Mouse (Mus musculus) stomach, postnatal 0 days (tissue): ENCODE results near the gene Plac1. TPM values are rescaled to one million over a fixed set of nuclear protein-coding genes. Genes with fewer than 3 reads are reported as not detected.

Source experiments
- ATAC-seq: fragments of 200-750 bp; cut with Nextera tagmentation; 2 replicates; pipeline ENCODE4 v1.8.0; 2017; ENCODE audit not compliant: low FRiP score, low TSS enrichment
- DNase-seq: peaks from one replicate; pipeline ENCODE4 v3.0.0-alpha.2; 2016; ENCODE audit warnings: low spot score
- H3K27ac ChIP-seq: fragments of 300-500 bp; sonication (generic); replicated peaks from 2 replicates; pipeline ENCODE4 v1.5.1; 2014; ENCODE audit warnings: mild to moderate bottlenecking, control low read depth
- H3K27me3 ChIP-seq: fragments of 300-500 bp; sonication (generic); 2 replicates; pipeline ENCODE4 v1.6.1; 2014; ENCODE audit warnings: low read length; ENCODE audit not compliant: control insufficient read depth, insufficient read depth
- H3K36me3 ChIP-seq: fragments of 300-500 bp; sonication (generic); 2 replicates; pipeline ENCODE4 v1.6.1; 2014; ENCODE audit warnings: low read length, mixed read lengths; ENCODE audit not compliant: control insufficient read depth, insufficient read depth
- H3K4me1 ChIP-seq: fragments of 300-500 bp; sonication (generic); replicated peaks from 2 replicates; pipeline ENCODE4 v1.6.1; 2014; ENCODE audit warnings: antibody characterized with exemption; ENCODE audit not compliant: control insufficient read depth, insufficient read depth
- H3K4me2 ChIP-seq: fragments of 300-500 bp; sonication (generic); replicated peaks from 2 replicates; pipeline ENCODE4 v1.6.1; 2014; ENCODE audit warnings: low read depth, mild to moderate bottlenecking, control low read depth, moderate library complexity
- H3K4me3 ChIP-seq: fragments of 300-500 bp; sonication (generic); 2 replicates; pipeline ENCODE4 v1.5.1; 2014; ENCODE audit warnings: low read depth, low read length, control low read depth
- H3K9ac ChIP-seq: fragments of 300-500 bp; sonication (generic); 2 replicates; pipeline ENCODE4 v1.6.1; 2014; ENCODE audit warnings: mild to moderate bottlenecking, low read length, control low read depth, mixed read lengths
- H3K9me3 ChIP-seq: fragments of 300-500 bp; sonication (generic); 2 replicates; pipeline ENCODE4 v1.6.1; 2016; ENCODE audit warnings: low read length; ENCODE audit not compliant: control insufficient read depth
- CTCF ChIP-seq: IDR thresholded peaks from 2 replicates; pipeline ENCODE4 v1.5.1; 2016; ENCODE audit warnings: antibody characterized with exemption, low read depth, mild to moderate bottlenecking, moderate library complexity
- EP300 ChIP-seq: optimal IDR thresholded peaks from 2 replicates; pipeline ENCODE3; 2016; ENCODE audit warnings: antibody characterized with exemption
- WGBS: fragments of 180-500 bp; shearing (Covaris S2); extraction: QIAGEN DNeasy Blood & Tissue Kit; methylation state at CpG from one replicate; pipeline ENCODE4 v1.1.7; 2014; 5-methylcytosine and 5-hydroxymethylcytosine counted together
- polyA plus RNA-seq: library from polyadenylated mRNA; unstranded; fragments of >200 nt; fragmentation: Nextera tagmentation; extraction: Ambion mirVana; gene quantifications from 2 replicates; pipeline ENCODE4 v1.2.1, GENCODE M21; 2015

The Plac1 gene
- polyA plus RNA-seq, 1 experiment from 2014 or later: 1.2 TPM

DNA sequence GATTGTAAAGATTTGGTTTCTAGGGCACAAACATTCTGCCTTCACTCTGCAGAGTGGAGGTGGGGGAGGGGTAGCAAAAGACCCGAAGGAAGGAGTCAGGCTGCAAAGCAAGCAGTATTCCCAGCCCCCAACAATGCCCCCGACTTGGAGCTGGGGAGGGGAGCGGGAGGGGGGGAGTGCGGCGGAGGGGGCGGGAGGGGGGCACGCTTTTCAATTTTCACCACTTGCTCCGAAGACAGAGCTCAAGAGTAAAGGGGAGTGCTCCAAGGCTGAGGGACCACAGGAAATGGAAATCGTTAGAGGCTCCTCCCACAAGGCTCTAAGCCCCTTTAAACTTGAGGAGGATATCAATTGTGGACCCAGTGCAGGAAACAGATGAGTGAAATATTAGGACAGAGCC, 189.6 kb downstream of the Plac1 start:
- ATAC-seq (no peak), DNase-seq (no peak)
- no peak for TF ChIP-seq EP300
- TF ChIP-seq CTCF: no peak
- Histone ChIP-seq H3K9me3 (no peaks in the 10 kb centered on the region), H3K36me3 (no peaks in the 10 kb centered on the region), H3K4me2 (0 out of 2 replicates have a peak overlapping the region, but pooled peaks have one; percentile 11), H3K27ac (no peak overlapping the region), H3K4me3 (no peak overlapping the region), H3K4me1 (no peaks in the 10 kb centered on the region), H3K9ac (no peak overlapping the region), H3K27me3 (no peaks in the 10 kb centered on the region)
- WGBS: 16% methylated on average over 9 of the region's 9 CpGs

DNA sequence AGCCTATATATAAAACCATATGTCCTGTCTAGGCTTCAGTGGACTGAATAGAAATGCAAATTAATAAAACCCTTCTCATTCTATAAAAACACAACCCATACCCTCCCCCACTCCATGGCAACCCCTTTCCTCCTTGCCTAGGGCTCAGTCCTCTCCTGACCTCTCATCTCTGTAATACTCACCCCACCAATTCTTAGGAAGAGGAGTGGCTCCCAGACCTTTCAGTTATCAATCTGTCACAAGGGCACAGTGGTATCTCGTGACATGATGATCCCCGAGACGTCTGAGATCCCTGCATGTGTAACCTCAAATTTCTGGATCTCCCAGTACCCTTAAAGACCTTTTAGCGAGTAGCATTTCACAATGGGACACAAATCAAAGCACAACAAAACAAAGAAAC, 190.7 kb downstream of the Plac1 start:
- Histone ChIP-seq H3K9ac (no peak overlapping the region), H3K27ac (no peak overlapping the region), H3K4me1 (no peaks in the 10 kb centered on the region), H3K4me3 (no peak overlapping the region), H3K27me3 (no peaks in the 10 kb centered on the region), H3K36me3 (no peaks in the 10 kb centered on the region), H3K9me3 (no peaks in the 10 kb centered on the region), H3K4me2 (no peak overlapping the region)
- 62% methylated on average over 4 of the region's 4 CpGs for WGBS
- no peak for TF ChIP-seq EP300
- no peak for TF ChIP-seq CTCF
- DNase-seq (no peak), ATAC-seq (no peak)

DNA sequence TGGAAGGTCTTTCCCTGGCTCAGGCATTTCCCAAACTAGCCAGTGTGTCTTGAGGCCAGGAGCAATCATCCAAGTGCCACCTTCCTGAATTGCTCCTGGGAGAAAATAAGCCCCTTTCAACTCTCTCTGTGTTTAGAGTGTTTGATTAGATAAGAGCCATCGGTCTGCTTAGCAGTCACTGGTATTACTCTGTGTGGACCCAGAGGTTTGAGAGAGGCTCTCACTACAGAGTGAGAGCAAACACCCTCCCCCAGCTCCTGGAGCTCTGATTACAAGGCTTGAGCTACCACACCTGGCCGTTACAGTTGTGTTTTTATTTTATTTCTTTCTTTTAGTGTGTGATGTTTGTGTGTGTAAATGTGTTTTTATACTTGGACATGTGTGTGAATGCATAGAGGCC, 193.0 kb downstream of the Plac1 start:
- no peaks in the 10 kb centered on the region for H3K36me3 ChIP-seq
- no peaks in the 10 kb centered on the region for H3K9me3 ChIP-seq
- H3K27me3 ChIP-seq: no peaks in the 10 kb centered on the region
- 24% methylated on average over 2 of the region's 2 CpGs for WGBS
- no peak for DNase-seq
- TF ChIP-seq EP300 (no peak), CTCF (no peak)
- H3K27ac ChIP-seq: no peak overlapping the region
- ATAC-seq: no peak
- no peak overlapping the region for H3K9ac ChIP-seq
- H3K4me1 ChIP-seq: no peaks in the 10 kb centered on the region
- no peak overlapping the region for H3K4me3 ChIP-seq
- no peak overlapping the region for H3K4me2 ChIP-seq

DNA sequence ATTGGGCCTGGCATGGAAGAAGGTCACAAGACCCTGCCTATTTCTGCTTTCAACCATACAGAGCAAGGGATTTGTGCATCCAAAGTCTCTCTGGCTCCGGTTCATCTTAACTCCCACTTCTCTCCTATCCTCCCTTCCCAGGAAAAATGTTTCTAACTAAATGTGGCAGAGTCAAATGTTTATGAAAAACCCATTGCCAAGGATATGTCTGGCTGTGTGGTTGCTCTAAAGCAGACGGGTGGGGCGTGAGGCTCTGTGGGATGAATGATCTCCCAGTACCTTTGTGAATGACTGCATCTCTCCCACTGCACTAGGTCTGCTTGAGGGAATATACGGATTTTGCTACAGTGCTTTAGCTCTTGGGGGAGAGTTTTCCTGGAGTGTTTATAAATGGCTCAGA, 193.9 kb downstream of the Plac1 start:
- Histone ChIP-seq H3K9me3 (no peaks in the 10 kb centered on the region), H3K4me2 (no peak overlapping the region), H3K27me3 (no peaks in the 10 kb centered on the region), H3K4me1 (no peaks in the 10 kb centered on the region), H3K4me3 (no peak overlapping the region), H3K27ac (no peak overlapping the region), H3K36me3 (no peaks in the 10 kb centered on the region), H3K9ac (no peak overlapping the region)
- ATAC-seq: no peak
- WGBS: 52% methylated on average over 4 of the region's 4 CpGs
- TF ChIP-seq CTCF (no peak), EP300 (no peak)
- no peak for DNase-seq

DNA sequence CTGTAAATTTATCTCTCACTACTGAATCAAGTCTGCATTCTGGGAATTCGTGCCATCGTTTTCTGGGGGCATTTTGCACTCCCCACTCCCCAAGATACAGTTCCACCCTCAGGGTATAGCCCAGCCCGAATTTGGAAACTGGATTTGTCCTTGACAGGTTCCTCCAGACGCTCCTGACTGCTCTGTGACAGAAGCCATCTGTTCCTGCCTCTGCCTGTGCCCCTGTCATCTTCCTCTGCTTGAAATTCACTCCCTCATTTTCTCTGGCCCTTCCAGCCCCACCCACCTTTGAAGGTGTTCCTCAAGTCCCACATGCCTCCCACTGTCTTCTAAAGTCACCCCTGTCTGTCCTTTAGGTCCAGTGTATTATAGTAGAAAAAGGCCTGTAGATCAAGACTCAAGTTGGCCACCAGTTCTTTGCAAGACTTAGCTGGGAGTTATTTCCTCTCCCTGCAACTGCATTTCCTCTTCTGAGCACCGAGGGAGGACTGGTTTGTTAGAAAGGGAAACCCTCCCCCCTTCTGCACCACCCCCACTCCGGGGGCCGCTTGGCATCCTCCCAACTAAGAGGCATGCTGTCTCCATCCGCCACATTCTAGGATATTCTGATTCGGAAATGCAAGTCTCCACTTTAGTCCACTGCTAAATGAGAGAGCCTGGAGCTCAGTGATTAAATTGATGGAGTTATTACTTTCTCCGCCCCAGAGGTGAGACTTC, 194.6 kb downstream of the Plac1 start:
- no peaks in the 10 kb centered on the region for H3K27me3 ChIP-seq
- H3K4me3 ChIP-seq: no peak overlapping the region
- 43% methylated on average over 10 of the region's 10 CpGs for WGBS
- DNase-seq: no peak
- H3K9me3 ChIP-seq: no peaks in the 10 kb centered on the region
- H3K9ac ChIP-seq: no peak overlapping the region
- H3K4me1 ChIP-seq: no peaks in the 10 kb centered on the region
- ATAC-seq: no peak; the same call in 1 of the 2 replicates
- no peak overlapping the region for H3K4me2 ChIP-seq
- TF ChIP-seq CTCF: no peak
- no peak for TF ChIP-seq EP300
- no peaks in the 10 kb centered on the region for H3K36me3 ChIP-seq
- H3K27ac ChIP-seq: 0 out of 2 replicates have a peak overlapping the region, but pooled peaks have one; percentile 18

DNA sequence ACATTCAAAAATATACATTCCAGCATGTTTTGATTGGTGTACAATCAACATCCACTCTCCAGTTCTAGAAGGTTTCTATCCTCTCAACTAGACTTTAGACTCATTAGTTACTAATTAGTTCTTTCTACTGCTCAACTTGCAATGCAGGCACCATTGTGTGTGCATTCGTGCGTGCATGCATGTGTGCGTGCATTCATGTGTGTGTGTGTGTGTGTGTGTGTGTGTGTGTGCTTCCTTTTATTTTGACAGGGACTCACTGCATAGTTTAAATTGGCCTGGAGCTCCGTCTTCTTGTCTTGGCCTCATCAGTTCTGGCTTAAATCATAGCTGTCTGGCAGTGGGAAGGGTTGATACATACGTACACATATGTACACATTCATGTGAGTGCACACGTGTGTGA, 198.9 kb downstream of the Plac1 start:
- no peak overlapping the region for H3K4me2 ChIP-seq
- ATAC-seq: no peak
- no peak for DNase-seq
- no peaks in the 10 kb centered on the region for H3K36me3 ChIP-seq
- no peak overlapping the region for H3K4me3 ChIP-seq
- H3K9ac ChIP-seq: no peak overlapping the region
- H3K27ac ChIP-seq: no peak overlapping the region
- 86% methylated on average over 6 of the region's 6 CpGs for WGBS
- no peaks in the 10 kb centered on the region for H3K4me1 ChIP-seq
- TF ChIP-seq EP300 (no peak), CTCF (no peak)
- no peaks in the 10 kb centered on the region for H3K27me3 ChIP-seq
- H3K9me3 ChIP-seq: no peaks in the 10 kb centered on the region
